Mouse (Mus musculus) ES-E14 (cell line): ENCODE data around the gene Farsb. TPM values are rescaled to one million over a fixed set of nuclear protein-coding genes. Genes with fewer than 3 reads are reported as not detected.

Experiments
- DNase-seq: peaks from one replicate; pipeline ENCODE4 v3.0.0-alpha.2; 2013; ENCODE audit warnings: low read depth, low spot score
- H3K27ac ChIP-seq: 2 replicates; pipeline ENCODE4 v1.5.1; 2012; ENCODE audit warnings: low read depth, mild to moderate bottlenecking, low read length, moderate library complexity, mixed read lengths; ENCODE audit not compliant: poor library complexity, insufficient read depth, severe bottlenecking
- H3K36me3 ChIP-seq: 2 replicates; pipeline ENCODE4 v1.6.1; 2012; ENCODE audit warnings: mild to moderate bottlenecking, low read length, moderate library complexity, mixed read lengths; ENCODE audit not compliant: control insufficient read depth, poor library complexity, insufficient read depth, severe bottlenecking
- H3K4me1 ChIP-seq, 2 experiments: fragments of 150-350 bp in 1 of 2; sonication (generic) in 1 of 2; 2 replicates each; pipeline ENCODE4 v1.6.1; 2012; ENCODE audit warnings: low read length in 2 of 2, mild to moderate bottlenecking in 1 of 2, mixed read lengths in 1 of 2; ENCODE audit not compliant: control insufficient read depth in 2 of 2, insufficient read depth in 2 of 2, poor library complexity in 1 of 2
- H3K4me3 ChIP-seq, 2 experiments: fragments of 150-350 bp in 1 of 2; sonication (generic) in 1 of 2; 2 replicates each; pipeline ENCODE4 v1.5.1; 2012; ENCODE audit warnings: low read length in 2 of 2, low read depth in 1 of 2, mild to moderate bottlenecking in 1 of 2, mixed read lengths in 1 of 2; ENCODE audit not compliant: insufficient read depth in 1 of 2, poor library complexity in 1 of 2, severe bottlenecking in 1 of 2
- H3K9ac ChIP-seq: 2 replicates; pipeline ENCODE4 v1.6.1; 2012; ENCODE audit warnings: low read depth, mild to moderate bottlenecking, low read length, mixed read lengths; ENCODE audit not compliant: poor library complexity, insufficient read depth, severe bottlenecking
- H3K9me3 ChIP-seq: fragments of 150-350 bp; sonication (generic); 2 replicates; pipeline ENCODE4 v1.6.1; 2012; ENCODE audit warnings: low read depth, mild to moderate bottlenecking, low read length; ENCODE audit not compliant: control insufficient read depth, insufficient read depth
- CHD2 ChIP-seq: IDR thresholded peaks from 2 replicates; pipeline ENCODE4 v1.6.1; 2014; ENCODE audit warnings: mild to moderate bottlenecking, low read depth, low read length, inconsistent platforms
- HCFC1 ChIP-seq: IDR thresholded peaks from 2 replicates; pipeline ENCODE4 v1.6.1; 2012; ENCODE audit warnings: low read length, inconsistent platforms, borderline replicate concordance; ENCODE audit not compliant: insufficient read depth
- MAFK ChIP-seq: IDR thresholded peaks from 2 replicates; pipeline ENCODE4 v1.6.1; 2014; ENCODE audit warnings: mild to moderate bottlenecking, low read depth, low read length, inconsistent platforms; ENCODE audit not compliant: insufficient read depth
- ZC3H11A ChIP-seq: IDR thresholded peaks from 2 replicates; pipeline ENCODE4 v1.6.1; 2012; ENCODE audit warnings: low read depth, mild to moderate bottlenecking, inconsistent platforms, low read length, borderline replicate concordance
- ZNF384 ChIP-seq: IDR thresholded peaks from 2 replicates; pipeline ENCODE4 v1.6.1; 2012; ENCODE audit warnings: low read depth, low read length, inconsistent platforms
- in situ Hi-C, 2 experiments: fragments of 600-800 bp; cut with MboI; formaldehyde crosslinking; loops; one replicate each; pipeline ENCODE4 v1.15.1; 2025; ENCODE audit warnings: low sequenced_read_pairs in 2 of 2, inconsistent platforms in 1 of 2; ENCODE audit not compliant: unreplicated experiment in 2 of 2
- total RNA-seq: library from RNA; depleted of rRNA; stranded (reverse); fragments of 300-350 nt; gene quantifications from 2 replicates; pipeline ENCODE4 v1.2.3, GENCODE M21; 2012

Gene Farsb
- total RNA-seq, 1 experiment, result 100 TPM

DNA sequence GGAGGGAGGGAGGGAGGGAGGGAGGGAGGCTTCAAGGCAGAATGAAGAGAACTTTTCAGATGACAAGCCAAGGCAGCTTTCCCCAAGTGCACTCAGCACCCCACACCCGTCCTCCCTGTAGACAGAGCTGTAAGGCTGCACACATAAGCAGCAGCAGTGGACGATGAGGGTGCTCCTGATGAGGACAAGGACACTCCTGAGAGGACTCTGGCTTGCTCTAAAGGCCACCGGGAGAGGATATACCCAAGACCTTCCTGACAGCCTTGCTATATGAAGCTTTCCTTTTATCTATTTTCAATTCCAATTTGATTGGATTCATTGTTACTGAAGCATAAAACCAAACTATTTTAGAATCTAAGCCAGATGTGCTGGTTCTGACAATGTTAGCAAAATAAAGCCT is 61.9 kb downstream of the Farsb start:
- Histone ChIP-seq H3K4me1 (no peaks in the 10 kb centered on the region), H3K4me3 (no peak overlapping the region), H3K9ac (no peak overlapping the region), H3K27ac (no peak overlapping the region), H3K36me3 (peaks cover 3% of the 10 kb centered on the region), H3K9me3 (no peaks in the 10 kb centered on the region)
- in situ Hi-C loops, result no loop called here
- DNase-seq, result no peak
- no peak for TF ChIP-seq ZC3H11A

DNA sequence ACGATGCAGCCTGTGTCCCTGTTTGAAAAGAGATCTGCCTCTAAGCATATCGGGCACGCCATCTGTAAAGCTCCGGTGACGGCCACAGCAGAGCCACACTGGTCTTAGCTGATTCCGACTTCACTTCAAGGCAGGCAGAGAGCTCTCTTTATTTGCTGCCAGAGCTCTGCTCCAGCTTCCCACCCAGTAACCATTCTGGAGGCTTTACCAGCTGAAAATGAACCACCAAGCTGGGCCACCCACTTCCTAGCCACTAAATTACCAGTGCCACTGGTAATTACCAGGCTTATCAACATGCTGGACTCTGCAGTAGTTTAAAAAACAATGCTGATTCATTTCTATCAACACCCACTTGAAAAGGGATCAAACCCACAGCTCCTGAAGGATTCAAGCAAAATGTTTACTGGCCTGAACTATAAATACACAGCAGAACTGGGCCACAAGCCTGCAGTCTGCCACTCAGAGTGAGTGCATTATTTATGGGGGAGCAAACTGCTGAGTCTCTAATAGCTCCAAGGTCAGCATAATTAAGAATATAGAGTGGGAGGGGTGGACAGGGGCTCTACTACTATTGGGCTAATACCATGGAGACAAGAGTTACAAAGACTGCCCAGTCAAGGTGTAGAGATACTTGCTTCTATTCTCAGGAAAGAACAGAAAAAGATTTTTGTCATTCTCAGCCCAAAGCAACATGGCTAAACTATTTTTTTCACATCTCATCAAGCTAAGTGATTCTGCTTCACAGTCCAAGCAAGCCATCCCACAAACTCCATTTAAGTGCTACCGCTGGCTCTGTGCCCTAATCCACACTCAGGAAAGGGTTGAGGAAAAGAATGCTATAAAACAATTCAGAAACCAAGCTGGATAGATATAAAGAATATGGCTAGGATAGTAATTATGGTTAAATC is 62.6 kb downstream of the Farsb start:
- no peaks in the 10 kb centered on the region for H3K4me1 ChIP-seq
- peaks cover 5% of the 10 kb centered on the region; the same call in 1 of the 2 replicates for H3K36me3 ChIP-seq
- H3K27ac ChIP-seq, result no peak overlapping the region
- in situ Hi-C loops, result no loop called here
- no peak overlapping the region for H3K4me3 ChIP-seq
- no peak for DNase-seq
- TF ChIP-seq ZNF384 (no peak), ZC3H11A (no peak), HCFC1 (no peak)
- no peaks in the 10 kb centered on the region for H3K9me3 ChIP-seq
- no peak overlapping the region for H3K9ac ChIP-seq

DNA sequence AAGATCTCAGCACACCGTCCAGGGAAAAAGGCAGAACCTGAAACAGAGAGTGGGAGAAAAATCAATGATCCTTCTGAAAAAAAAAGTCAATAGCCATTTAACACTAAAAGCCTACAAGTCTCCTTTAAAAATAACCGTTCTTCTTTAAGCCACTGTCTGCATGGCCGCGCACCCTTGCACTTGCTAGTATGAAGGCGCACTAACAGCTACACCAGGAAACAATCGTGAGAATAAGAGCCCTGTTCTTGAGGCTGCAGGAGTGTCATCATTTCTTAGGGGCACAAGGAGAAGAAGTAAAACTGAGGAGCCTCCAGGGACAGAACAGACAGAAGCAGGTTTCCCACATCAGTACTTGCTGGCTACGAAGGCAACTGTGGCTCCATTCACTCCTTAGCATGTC is 63.4 kb downstream of the Farsb start:
- Histone ChIP-seq H3K36me3 (peaks cover 5% of the 10 kb centered on the region; the same call in 1 of the 2 replicates), H3K9me3 (no peaks in the 10 kb centered on the region), H3K4me1 (peaks cover 0 to 2% of the 10 kb centered on the region in 2 experiments; a peak in 1 of 4 replicates), H3K9ac (no peak overlapping the region), H3K4me3 (no peak overlapping the region), H3K27ac (no peak overlapping the region)
- DNase-seq, result no peak
- TF ChIP-seq MAFK, result no peak
- no peak for TF ChIP-seq ZNF384
- TF ChIP-seq ZC3H11A, result no peak
- TF ChIP-seq HCFC1, result no peak
- no peak for TF ChIP-seq CHD2
- in situ Hi-C loops, result no loop called here

DNA sequence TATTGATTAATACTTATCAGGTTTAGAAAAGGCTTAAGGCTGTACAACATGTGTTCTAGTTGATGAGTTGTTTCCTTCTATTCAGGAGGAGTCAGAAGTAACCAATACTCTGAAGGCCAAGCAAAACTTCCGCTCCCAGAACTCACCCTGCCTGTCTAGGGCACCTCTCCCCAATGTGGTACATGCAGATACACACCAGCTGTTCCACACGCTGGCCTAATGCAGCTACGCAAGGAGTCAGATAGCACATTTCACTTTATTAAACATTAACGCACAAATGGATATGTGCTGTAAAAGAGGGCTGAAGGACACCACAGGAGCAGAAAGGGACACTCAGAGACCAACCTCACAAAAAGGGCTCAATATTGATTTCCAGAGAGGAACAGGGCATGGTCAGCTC is 63.8 kb downstream of the Farsb start:
- Histone ChIP-seq H3K9me3 (no peaks in the 10 kb centered on the region), H3K36me3 (peaks cover 5% of the 10 kb centered on the region; the same call in 1 of the 2 replicates), H3K27ac (no peak overlapping the region), H3K4me1 (peaks cover 0 to 2% of the 10 kb centered on the region in 2 experiments; a peak in 1 of 4 replicates), H3K9ac (no peak overlapping the region), H3K4me3 (no peak overlapping the region)
- no peak for DNase-seq
- TF ChIP-seq CHD2 (no peak), ZC3H11A (no peak), HCFC1 (no peak), MAFK (no peak), ZNF384 (no peak)
- in situ Hi-C loops, result no loop called here

DNA sequence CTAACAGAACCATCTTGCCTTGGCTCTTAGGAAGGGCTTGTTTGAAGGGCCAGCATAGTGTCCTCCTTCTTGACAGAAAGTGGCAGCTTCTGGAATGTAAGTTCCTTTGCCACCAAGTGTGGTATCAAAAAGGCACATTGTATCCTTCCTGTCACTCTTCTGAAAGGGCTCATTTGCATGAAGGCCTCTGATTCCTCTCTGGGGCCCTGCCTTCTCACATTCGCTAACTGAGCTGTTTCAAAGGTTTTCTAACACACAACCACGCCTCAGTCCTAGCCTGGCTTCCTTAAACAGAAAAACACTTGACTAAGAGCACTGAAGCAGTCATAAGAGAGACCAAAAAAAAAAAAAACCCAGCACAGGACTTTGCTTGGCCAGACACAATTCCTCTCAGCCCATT is 66.1 kb downstream of the Farsb start:
- Histone ChIP-seq H3K27ac (no peak overlapping the region), H3K4me1 (peaks cover 0 to 2% of the 10 kb centered on the region in 2 experiments; a peak in 1 of 4 replicates), H3K36me3 (peaks cover 5% of the 10 kb centered on the region; the same call in 1 of the 2 replicates), H3K9me3 (no peaks in the 10 kb centered on the region), H3K9ac (no peak overlapping the region), H3K4me3 (no peak overlapping the region)
- DNase-seq, result no peak
- in situ Hi-C loops, result no loop called here
- no peak for TF ChIP-seq ZNF384
- no peak for TF ChIP-seq HCFC1
- TF ChIP-seq CHD2, result no peak
- no peak for TF ChIP-seq ZC3H11A
- TF ChIP-seq MAFK, result no peak
